Mouse (Mus musculus) intestine, postnatal 0 days (tissue): ENCODE data around the gene Ormdl3. TPM values are rescaled to one million over a fixed set of nuclear protein-coding genes. Genes with fewer than 3 reads are reported as not detected.

Experiments
- ATAC-seq: fragments of 200-750 bp; cut with Nextera tagmentation; 2 replicates; pipeline ENCODE4 v1.8.0; 2017; ENCODE audit warnings: mild to moderate bottlenecking, moderate TSS enrichment, moderate library complexity
- H3K27ac ChIP-seq: fragments of 300-500 bp; sonication (generic); 2 replicates; pipeline ENCODE4 v1.5.1; 2014; ENCODE audit warnings: mild to moderate bottlenecking, low read depth, low read length, moderate library complexity
- H3K27me3 ChIP-seq: fragments of 300-500 bp; sonication (generic); replicated peaks from 2 replicates; pipeline ENCODE4 v1.6.1; 2014; ENCODE audit warnings: low read length, mixed read lengths; ENCODE audit not compliant: control insufficient read depth, insufficient read depth
- H3K36me3 ChIP-seq: fragments of 300-500 bp; sonication (generic); 2 replicates; pipeline ENCODE4 v1.6.1; 2014; ENCODE audit warnings: mild to moderate bottlenecking, moderate library complexity; ENCODE audit not compliant: control insufficient read depth, insufficient read depth
- H3K4me1 ChIP-seq: fragments of 300-500 bp; sonication (generic); replicated peaks from 2 replicates; pipeline ENCODE4 v1.6.1; 2014; ENCODE audit warnings: antibody characterized with exemption, low read length, mixed read lengths; ENCODE audit not compliant: control insufficient read depth, insufficient read depth
- H3K4me2 ChIP-seq: fragments of 300-500 bp; sonication (generic); replicated peaks from 2 replicates; pipeline ENCODE4 v1.6.1; 2014; ENCODE audit warnings: low read depth, mild to moderate bottlenecking, moderate library complexity
- H3K4me3 ChIP-seq: fragments of 300-500 bp; sonication (generic); 2 replicates; pipeline ENCODE4 v1.5.1; 2014; ENCODE audit warnings: low read depth, low read length
- H3K9ac ChIP-seq: fragments of 300-500 bp; sonication (generic); 2 replicates; pipeline ENCODE4 v1.6.1; 2014; ENCODE audit warnings: mild to moderate bottlenecking, low read depth, low read length
- H3K9me3 ChIP-seq: fragments of 300-500 bp; sonication (generic); 2 replicates; pipeline ENCODE4 v1.6.1; 2016; ENCODE audit warnings: mixed run types; ENCODE audit not compliant: control insufficient read depth
- CTCF ChIP-seq: sonication (generic); IDR thresholded peaks from 2 replicates; pipeline ENCODE4 v1.5.1; 2016; ENCODE audit warnings: low read depth, mild to moderate bottlenecking, control low read depth, antibody characterized with exemption, moderate library complexity
- whole genome bisulfite sequencing: fragments of 180-500 bp; shearing (Covaris S2); extraction: QIAGEN DNeasy Blood & Tissue Kit; methylation state at CpG from one replicate; pipeline ENCODE4 v1.1.7; 2014; 5-methylcytosine and 5-hydroxymethylcytosine counted together
- polyA plus RNA-seq: library from polyadenylated mRNA; unstranded; fragments of >200 nt; fragmentation: Nextera tagmentation; extraction: Ambion mirVana; gene quantifications from 2 replicates; pipeline ENCODE4 v1.2.1, GENCODE M21; 2015

The Ormdl3 gene
- polyA plus RNA-seq, 1 experiment from 2014 or later, result 150 TPM

DNA sequence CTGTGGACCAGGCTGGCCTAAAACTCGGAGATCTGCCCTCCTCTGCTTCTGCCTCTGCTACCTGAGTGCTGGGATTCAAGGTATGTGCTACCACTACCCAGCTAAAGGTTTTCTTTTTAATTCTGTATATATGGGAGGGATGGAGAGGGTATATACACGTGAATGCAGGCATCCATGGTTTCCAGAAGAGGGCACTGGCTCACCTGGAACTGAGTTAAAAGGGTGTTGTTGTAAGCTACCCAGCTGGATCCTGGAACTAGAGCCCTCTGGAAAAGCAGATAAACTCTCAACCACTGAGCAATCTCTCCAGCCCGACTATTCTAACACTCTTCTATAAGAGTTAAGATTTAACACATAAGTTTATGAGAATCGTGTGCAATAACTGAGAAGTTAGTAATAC is 37.8 kb downstream of the Ormdl3 start:
- Histone ChIP-seq H3K36me3 (no peaks in the 10 kb centered on the region), H3K9ac (no peak overlapping the region), H3K9me3 (no peaks in the 10 kb centered on the region), H3K4me1 (no peaks in the 10 kb centered on the region; the same call in 1 of the 2 replicates), H3K4me3 (no peak overlapping the region), H3K27ac (no peak overlapping the region), H3K27me3 (peaks cover 49% of the 10 kb centered on the region), H3K4me2 (no peak overlapping the region)
- TF ChIP-seq CTCF, result peak; percentile 53
- ATAC-seq, result no peak
- WGBS, result 74% methylated on average over 4 of the region's 4 CpGs

DNA sequence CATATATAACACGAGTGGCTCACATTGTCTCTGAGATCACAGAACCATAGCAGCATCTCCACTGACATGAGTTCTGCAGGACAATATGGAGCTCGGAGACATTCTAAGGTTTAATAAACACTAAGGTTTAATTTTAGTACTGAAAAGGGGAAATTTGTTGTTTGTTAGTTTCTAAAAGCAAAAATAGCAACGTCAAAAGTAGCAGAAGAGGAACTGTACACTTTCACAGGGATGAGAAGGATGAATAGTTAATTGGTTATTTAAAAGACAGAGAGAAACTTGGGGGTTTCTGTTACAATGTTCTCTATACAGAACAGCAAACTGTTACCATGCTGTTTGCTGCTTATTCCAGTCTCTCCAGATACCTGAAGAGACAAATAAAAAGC is 39.9 kb downstream of the Ormdl3 start:
- Histone ChIP-seq H3K9ac (no peak overlapping the region), H3K4me2 (no peak overlapping the region), H3K4me1 (no peaks in the 10 kb centered on the region; the same call in 1 of the 2 replicates), H3K9me3 (no peaks in the 10 kb centered on the region), H3K4me3 (no peak overlapping the region), H3K27me3 (peaks cover 66% of the 10 kb centered on the region), H3K27ac (no peak overlapping the region), H3K36me3 (no peaks in the 10 kb centered on the region)
- WGBS, result 60% methylated on average over 3 of the region's 3 CpGs
- no peak for TF ChIP-seq CTCF
- ATAC-seq, result no peak

DNA sequence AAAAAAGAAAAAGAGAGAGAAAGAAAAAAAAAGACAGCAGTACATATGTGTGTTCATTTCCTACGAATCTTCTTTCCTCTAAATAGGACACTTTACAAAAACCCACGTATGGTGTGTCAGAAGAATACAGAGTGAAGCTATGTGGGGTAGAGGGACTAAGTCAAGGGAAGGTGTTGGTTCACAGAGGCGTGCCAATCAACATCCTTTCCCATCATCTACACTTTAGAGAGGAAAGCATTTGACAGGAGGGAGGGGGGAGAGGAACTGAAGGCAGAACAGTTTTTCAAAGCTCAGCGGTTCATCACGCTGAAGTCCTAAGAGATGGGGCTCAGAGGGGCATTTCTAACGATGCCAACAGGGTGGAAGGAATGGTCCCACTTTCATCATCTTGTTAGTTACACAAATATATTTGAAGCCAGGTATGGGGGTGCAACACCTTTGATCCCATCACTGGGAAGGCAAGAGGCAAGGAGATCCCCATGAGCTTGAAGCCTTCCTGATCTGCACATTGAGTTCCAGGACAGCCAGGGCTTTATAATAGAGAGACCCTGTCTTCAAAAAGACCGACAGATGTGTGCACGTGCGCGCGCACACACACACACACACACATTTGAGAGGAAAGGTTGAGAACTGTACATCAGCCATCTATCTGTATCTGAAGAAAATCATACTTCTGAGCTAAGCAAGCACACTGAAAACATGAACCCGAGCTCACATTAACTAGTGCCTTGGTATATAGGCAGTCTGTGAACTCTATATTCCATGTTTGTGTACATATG is 40.5 kb downstream of the Ormdl3 start:
- peaks cover 72% of the 10 kb centered on the region for H3K27me3 ChIP-seq
- no peak overlapping the region for H3K27ac ChIP-seq
- no peak for ATAC-seq

DNA sequence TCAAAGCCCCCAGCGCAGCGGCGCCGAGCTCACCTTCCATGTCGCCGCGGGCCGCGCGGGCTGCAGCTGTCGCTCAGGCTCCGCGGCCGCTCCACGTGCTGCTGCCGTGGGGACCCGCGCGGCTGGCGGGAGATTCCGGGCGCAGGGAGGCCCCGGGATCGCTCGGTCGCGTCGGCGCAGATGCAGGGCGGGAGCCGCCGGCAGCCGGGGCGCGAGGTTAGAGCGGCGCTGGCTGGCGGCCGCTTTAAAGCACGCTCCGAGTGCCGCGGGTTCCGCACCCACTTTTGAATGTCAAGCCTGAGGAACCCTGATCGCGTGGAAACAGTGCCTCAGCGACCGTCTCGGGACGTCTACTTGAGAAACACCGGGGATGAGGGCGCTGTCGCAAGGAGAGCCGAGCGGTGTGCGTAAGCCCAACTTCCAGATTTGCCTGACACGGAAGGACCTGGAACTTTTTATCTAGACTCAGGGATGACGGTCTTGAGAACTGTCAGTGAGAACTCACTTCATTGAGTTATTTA is 41.4 kb downstream of the Ormdl3 start, which contains the start of gene Ikzf3:
Ikzf3 (minus strand) TSS at position 321 of the 521 bp plus-strand sequence.
- Histone ChIP-seq H3K9ac (peak within 1 kb of the TSS; percentile 40; the same call in 1 of the 2 replicates), H3K36me3 (no peaks in the 10 kb centered on the region), H3K4me1 (no peaks in the 10 kb centered on the region; the same call in 1 of the 2 replicates), H3K4me3 (peak within 1 kb of the TSS; percentile 45), H3K27ac (no peak within 1 kb of the TSS), H3K4me2 (peak within 1 kb of the TSS; percentile 78), H3K27me3 (peaks cover 76% of the 10 kb centered on the region), H3K9me3 (no peaks in the 10 kb centered on the region)
- peak; percentile 17 for TF ChIP-seq CTCF
- 1% methylated on average over 58 of the region's 58 CpGs for WGBS
- no peak for ATAC-seq

More for the DNA sequence above, 40.5 kb downstream of the Ormdl3 start:
- Histone ChIP-seq H3K4me2 (no peak overlapping the region), H3K4me3 (no peak overlapping the region), H3K4me1 (no peaks in the 10 kb centered on the region; the same call in 1 of the 2 replicates), H3K9ac (no peak overlapping the region), H3K36me3 (no peaks in the 10 kb centered on the region), H3K9me3 (no peaks in the 10 kb centered on the region)
- no peak for TF ChIP-seq CTCF
- 49% methylated on average over 12 of the region's 12 CpGs for WGBS

DNA sequence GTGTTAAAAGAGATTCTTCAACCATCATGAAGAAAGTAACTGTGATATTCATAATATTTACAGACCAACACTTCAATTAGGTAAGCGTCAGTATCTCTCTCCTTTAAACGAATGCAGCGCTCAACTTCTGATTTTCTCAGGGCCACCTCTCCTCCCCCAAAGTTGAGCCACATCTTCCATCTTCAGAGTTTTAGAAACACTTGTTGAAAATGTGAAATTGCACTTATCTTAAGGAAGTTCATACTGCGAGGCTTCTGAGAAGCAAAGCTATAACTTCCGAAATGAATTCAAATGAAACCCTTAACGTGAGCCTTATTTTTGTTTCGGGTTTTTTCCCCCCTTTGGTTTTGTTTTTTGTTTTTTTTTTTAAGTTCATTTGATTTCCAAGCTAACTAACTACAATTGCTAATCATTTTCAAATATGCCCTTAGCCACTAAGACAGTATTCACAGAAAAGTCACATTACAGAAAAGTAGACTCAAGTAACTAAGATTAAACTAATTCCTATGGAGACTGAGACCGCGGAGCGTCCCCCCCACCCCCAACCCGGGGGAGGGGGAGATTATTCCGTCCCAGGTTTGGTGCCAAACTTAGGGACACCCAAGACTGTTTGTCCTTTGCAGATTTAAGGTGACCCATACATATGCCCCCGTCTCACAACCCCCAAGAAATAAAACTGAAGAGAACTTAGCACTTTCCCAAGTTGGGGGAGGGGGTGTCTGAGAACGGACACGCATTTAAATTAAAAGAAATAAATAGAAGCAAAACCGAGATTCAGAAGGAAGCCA is 42.1 kb downstream of the Ormdl3 start:
- no peaks in the 10 kb centered on the region; the same call in 1 of the 2 replicates for H3K4me1 ChIP-seq
- peak overlapping the region; percentile 40; the same call in 1 of the 2 replicates for H3K9ac ChIP-seq
- peak overlapping the region; percentile 78 for H3K4me2 ChIP-seq
- H3K9me3 ChIP-seq, result no peaks in the 10 kb centered on the region
- WGBS, result 6% methylated on average over 16 of the region's 16 CpGs
- no peak for ATAC-seq
- H3K27ac ChIP-seq, result no peak overlapping the region
- no peaks in the 10 kb centered on the region for H3K36me3 ChIP-seq
- H3K4me3 ChIP-seq, result peak overlapping the region; percentile 45
- no peak for TF ChIP-seq CTCF
- H3K27me3 ChIP-seq, result peaks cover 70% of the 10 kb centered on the region

DNA sequence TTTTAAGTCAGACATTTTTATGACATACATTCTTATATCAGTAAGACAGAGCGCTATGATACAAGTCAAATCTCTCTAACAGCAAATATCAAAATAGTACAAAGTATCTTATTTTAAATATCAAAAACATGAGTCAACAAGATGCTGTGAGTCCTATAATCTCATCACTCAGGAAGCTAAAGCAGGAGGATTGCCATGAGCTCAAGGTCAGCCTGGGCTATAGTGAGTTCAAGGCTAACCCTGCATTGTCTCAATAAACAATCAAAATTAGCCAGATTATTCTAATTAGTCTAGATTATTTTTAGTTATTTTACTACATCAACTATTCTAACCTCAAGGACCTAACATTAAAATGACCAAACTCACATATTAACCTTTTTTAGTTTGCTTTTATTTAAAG is 43.8 kb downstream of the Ormdl3 start:
- H3K4me1 ChIP-seq, result no peaks in the 10 kb centered on the region; the same call in 1 of the 2 replicates
- H3K27me3 ChIP-seq, result peaks cover 64% of the 10 kb centered on the region
- H3K9ac ChIP-seq, result no peak overlapping the region
- no peak for ATAC-seq
- H3K4me3 ChIP-seq, result no peak overlapping the region
- no peak for TF ChIP-seq CTCF
- WGBS, result 92% methylated on average over 1 of the region's 1 CpGs
- H3K27ac ChIP-seq, result no peak overlapping the region
- H3K4me2 ChIP-seq, result no peak overlapping the region
- no peaks in the 10 kb centered on the region for H3K36me3 ChIP-seq
- no peaks in the 10 kb centered on the region for H3K9me3 ChIP-seq
